Mouse (Mus musculus) skeletal muscle tissue, adult 2 months (tissue): ENCODE data around the gene Gm20379.

Experiments
- DNase-seq: peaks from one replicate; pipeline ENCODE4 v3.0.0-alpha.2; 2012; ENCODE audit warnings: low read depth, low spot score

The Gm20379 gene

GRCm38 (mm10) chr13:92305680-92306079 is at the start of gene Gm20379:
Gene Gm20379 (plus strand): TSS chr13:92305980.
- DNase-seq = no peak

- no peak for DNase-seq
Measured at GRCm38 (mm10) chr13:92261329-92261728, 44.5 kb upstream of the Gm20379 start.

GRCm38 (mm10) chr13:92263566-92263965 is 42.2 kb upstream of the Gm20379 start:
- no peak for DNase-seq

- no peak for DNase-seq
Measured at GRCm38 (mm10) chr13:92267076-92267475, 38.7 kb upstream of the Gm20379 start.

GRCm38 (mm10) chr13:92274274-92275198 is 31.2 kb upstream of the Gm20379 start:
- peak; percentile 36 for DNase-seq

GRCm38 (mm10) chr13:92275292-92275691 is 30.5 kb upstream of the Gm20379 start:
- no peak for DNase-seq

GRCm38 (mm10) chr13:92277027-92277426 is 28.8 kb upstream of the Gm20379 start:
- DNase-seq = no peak

GRCm38 (mm10) chr13:92291605-92292004 is 14.2 kb upstream of the Gm20379 start:
- DNase-seq = no peak

GRCm38 (mm10) chr13:92293883-92294282 is 11.9 kb upstream of the Gm20379 start:
- no peak for DNase-seq

- DNase-seq = no peak
Measured at GRCm38 (mm10) chr13:92296490-92296889, 9.3 kb upstream of the Gm20379 start.

- no peak for DNase-seq
Measured at GRCm38 (mm10) chr13:92297021-92297420, 8.8 kb upstream of the Gm20379 start.

- DNase-seq = no peak
Measured at GRCm38 (mm10) chr13:92299522-92299921, 6.3 kb upstream of the Gm20379 start.

GRCm38 (mm10) chr13:92301754-92302153 is 4.0 kb upstream of the Gm20379 start:
- DNase-seq = no peak

GRCm38 (mm10) chr13:92302466-92302865 is 3.3 kb upstream of the Gm20379 start:
- DNase-seq = no peak

GRCm38 (mm10) chr13:92303062-92303948 is 2.5 kb upstream of the Gm20379 start:
- no peak for DNase-seq

GRCm38 (mm10) chr13:92304291-92304690 is 1.5 kb upstream of the Gm20379 start:
- DNase-seq = no peak

- DNase-seq = no peak
Measured at GRCm38 (mm10) chr13:92314613-92315012, 8.8 kb downstream of the Gm20379 start.

GRCm38 (mm10) chr13:92320770-92321169 is 15.0 kb downstream of the Gm20379 start:
- no peak for DNase-seq

- DNase-seq = no peak
Measured at GRCm38 (mm10) chr13:92326030-92326429, 20.2 kb downstream of the Gm20379 start.

GRCm38 (mm10) chr13:92328000-92328399 is 22.2 kb downstream of the Gm20379 start:
- DNase-seq = no peak

GRCm38 (mm10) chr13:92330621-92331020 is 24.8 kb downstream of the Gm20379 start:
- no peak for DNase-seq
